Mouse (Mus musculus): ENCODE results near the gene Arrb1. TPM values are rescaled to one million over a fixed set of nuclear protein-coding genes. Genes with fewer than 3 reads are reported as not detected.

The Arrb1 gene
- polyA plus RNA-seq, 1 experiment from 2014 or later, result 3.8 TPM

- H3K36me3 ChIP-seq (ENCODE audit: control insufficient read depth, insufficient read depth, low read length), result no peaks in the 10 kb centered on the region
- H3K4me1 ChIP-seq (ENCODE audit: control insufficient read depth, insufficient read depth, low read length), result peaks cover 23% of the 10 kb centered on the region
- H3K27ac ChIP-seq (replicated peaks; ENCODE audit: low read depth, low read length), result no peak overlapping the region
- no peak overlapping the region for H3K9ac ChIP-seq (ENCODE audit: low read depth, low read length)
- no peak overlapping the region for H3K4me2 ChIP-seq (ENCODE audit: low read depth, low read length)
- H3K27me3 ChIP-seq (replicated peaks; ENCODE audit: control insufficient read depth, insufficient read depth, low read length), result no peaks in the 10 kb centered on the region
- WGBS, result 29% methylated on average over 5 of the region's 5 CpGs
- no peaks in the 10 kb centered on the region for H3K9me3 ChIP-seq (ENCODE audit: control insufficient read depth, low read length)
- no peak overlapping the region for H3K4me3 ChIP-seq (ENCODE audit: low read depth, low read length)
- no peak for DNase-seq (ENCODE audit: low spot score)
- no peak for ATAC-seq (ENCODE audit: low read depth)
Observed at GRCm38 (mm10) chr7:99541204-99541603, 5.9 kb downstream of the Arrb1 start.

- DNase-seq (ENCODE audit: low spot score), result peak; percentile 54
- no peak overlapping the region for H3K9ac ChIP-seq (ENCODE audit: low read depth, low read length)
- H3K27ac ChIP-seq (replicated peaks; ENCODE audit: low read depth, low read length), result peak overlapping the region; percentile 21; the same call in 1 of the 2 replicates
- H3K9me3 ChIP-seq (ENCODE audit: control insufficient read depth, low read length), result no peaks in the 10 kb centered on the region
- ATAC-seq (ENCODE audit: low read depth), result no peak; the same call in 1 of the 2 replicates
- H3K36me3 ChIP-seq (ENCODE audit: control insufficient read depth, insufficient read depth, low read length), result no peaks in the 10 kb centered on the region
- H3K4me2 ChIP-seq (ENCODE audit: low read depth, low read length), result no peak overlapping the region
- H3K4me1 ChIP-seq (ENCODE audit: control insufficient read depth, insufficient read depth, low read length), result peaks cover 31% of the 10 kb centered on the region
- no peaks in the 10 kb centered on the region for H3K27me3 ChIP-seq (replicated peaks; ENCODE audit: control insufficient read depth, insufficient read depth, low read length)
- H3K4me3 ChIP-seq (ENCODE audit: low read depth, low read length), result no peak overlapping the region
- WGBS, result 51% methylated on average over 6 of the region's 6 CpGs
Observed at GRCm38 (mm10) chr7:99544272-99544671, 9.0 kb downstream of the Arrb1 start.

GRCm38 (mm10) chr7:99545885-99546745 is 10.8 kb downstream of the Arrb1 start:
- H3K27me3 ChIP-seq (replicated peaks; ENCODE audit: control insufficient read depth, insufficient read depth, low read length), result no peaks in the 10 kb centered on the region
- no peak overlapping the region for H3K4me2 ChIP-seq (ENCODE audit: low read depth, low read length)
- H3K36me3 ChIP-seq (ENCODE audit: control insufficient read depth, insufficient read depth, low read length), result no peaks in the 10 kb centered on the region
- 30% methylated on average over 9 of the region's 10 CpGs for WGBS
- no peaks in the 10 kb centered on the region for H3K9me3 ChIP-seq (ENCODE audit: control insufficient read depth, low read length)
- no peak overlapping the region for H3K4me3 ChIP-seq (ENCODE audit: low read depth, low read length)
- H3K27ac ChIP-seq (replicated peaks; ENCODE audit: low read depth, low read length), result peak overlapping the region; percentile 75
- DNase-seq (ENCODE audit: low spot score) (peak; percentile 86), ATAC-seq (ENCODE audit: low read depth) (peak; percentile 59)
- peak overlapping the region; percentile 23; the same call in 1 of the 2 replicates for H3K9ac ChIP-seq (ENCODE audit: low read depth, low read length)
- peaks cover 30% of the 10 kb centered on the region for H3K4me1 ChIP-seq (ENCODE audit: control insufficient read depth, insufficient read depth, low read length)

- H3K9me3 ChIP-seq (ENCODE audit: control insufficient read depth, low read length), result no peaks in the 10 kb centered on the region
- H3K36me3 ChIP-seq (ENCODE audit: control insufficient read depth, insufficient read depth, low read length), result no peaks in the 10 kb centered on the region
- ATAC-seq (ENCODE audit: low read depth) (peak; percentile 65), DNase-seq (ENCODE audit: low spot score) (peak; percentile 73)
- WGBS, result 34% methylated on average over 10 of the region's 11 CpGs
- H3K9ac ChIP-seq (ENCODE audit: low read depth, low read length), result no peak overlapping the region
- no peak overlapping the region for H3K4me2 ChIP-seq (ENCODE audit: low read depth, low read length)
- H3K4me3 ChIP-seq (ENCODE audit: low read depth, low read length), result no peak overlapping the region
- H3K27ac ChIP-seq (replicated peaks; ENCODE audit: low read depth, low read length), result peak overlapping the region; percentile 40; the same call in 1 of the 2 replicates
- H3K4me1 ChIP-seq (ENCODE audit: control insufficient read depth, insufficient read depth, low read length), result peaks cover 33% of the 10 kb centered on the region
- H3K27me3 ChIP-seq (replicated peaks; ENCODE audit: control insufficient read depth, insufficient read depth, low read length), result no peaks in the 10 kb centered on the region
Observed at GRCm38 (mm10) chr7:99547584-99548487, 12.6 kb downstream of the Arrb1 start.

- Histone ChIP-seq H3K9ac (ENCODE audit: low read depth, low read length) (no peak overlapping the region), H3K27me3 (replicated peaks; ENCODE audit: control insufficient read depth, insufficient read depth, low read length) (no peaks in the 10 kb centered on the region), H3K4me3 (ENCODE audit: low read depth, low read length) (no peak overlapping the region), H3K4me1 (ENCODE audit: control insufficient read depth, insufficient read depth, low read length) (peaks cover 29% of the 10 kb centered on the region), H3K36me3 (ENCODE audit: control insufficient read depth, insufficient read depth, low read length) (no peaks in the 10 kb centered on the region), H3K27ac (replicated peaks; ENCODE audit: low read depth, low read length) (no peak overlapping the region), H3K9me3 (ENCODE audit: control insufficient read depth, low read length) (no peaks in the 10 kb centered on the region), H3K4me2 (ENCODE audit: low read depth, low read length) (no peak overlapping the region)
- no peak for DNase-seq (ENCODE audit: low spot score)
- ATAC-seq (ENCODE audit: low read depth), result no peak
- WGBS, result 88% methylated on average over 5 of the region's 5 CpGs
Observed at GRCm38 (mm10) chr7:99549668-99550067, 14.4 kb downstream of the Arrb1 start.

GRCm38 (mm10) chr7:99551623-99552022 is 16.4 kb downstream of the Arrb1 start:
- no peak overlapping the region for H3K27ac ChIP-seq (replicated peaks; ENCODE audit: low read depth, low read length)
- WGBS, result 93% methylated on average over 3 of the region's 3 CpGs

GRCm38 (mm10) chr7:99553222-99553884 is 18.1 kb downstream of the Arrb1 start:
- Histone ChIP-seq H3K4me1 (ENCODE audit: control insufficient read depth, insufficient read depth, low read length) (peaks cover 6% of the 10 kb centered on the region; the same call in 1 of the 2 replicates), H3K9ac (ENCODE audit: low read depth, low read length) (no peak overlapping the region), H3K36me3 (ENCODE audit: control insufficient read depth, insufficient read depth, low read length) (no peaks in the 10 kb centered on the region), H3K9me3 (ENCODE audit: control insufficient read depth, low read length) (no peaks in the 10 kb centered on the region), H3K27ac (replicated peaks; ENCODE audit: low read depth, low read length) (peak overlapping the region; percentile 48), H3K4me3 (ENCODE audit: low read depth, low read length) (no peak overlapping the region), H3K4me2 (ENCODE audit: low read depth, low read length) (no peak overlapping the region), H3K27me3 (replicated peaks; ENCODE audit: control insufficient read depth, insufficient read depth, low read length) (no peaks in the 10 kb centered on the region)
- ATAC-seq (ENCODE audit: low read depth) (peak; percentile 42; the same call in 1 of the 2 replicates), DNase-seq (ENCODE audit: low spot score) (peak; percentile 60)
- 32% methylated on average over 9 of the region's 9 CpGs for WGBS

More at GRCm38 (mm10) chr7:99551623-99552022, 16.4 kb downstream of the Arrb1 start:
- no peak for DNase-seq (ENCODE audit: low spot score)
- Histone ChIP-seq H3K27me3 (replicated peaks; ENCODE audit: control insufficient read depth, insufficient read depth, low read length) (no peaks in the 10 kb centered on the region), H3K4me1 (ENCODE audit: control insufficient read depth, insufficient read depth, low read length) (peaks cover 12% of the 10 kb centered on the region; the same call in 1 of the 2 replicates), H3K4me3 (ENCODE audit: low read depth, low read length) (no peak overlapping the region), H3K36me3 (ENCODE audit: control insufficient read depth, insufficient read depth, low read length) (no peaks in the 10 kb centered on the region), H3K4me2 (ENCODE audit: low read depth, low read length) (no peak overlapping the region), H3K9me3 (ENCODE audit: control insufficient read depth, low read length) (no peaks in the 10 kb centered on the region), H3K9ac (ENCODE audit: low read depth, low read length) (no peak overlapping the region)
- no peak for ATAC-seq (ENCODE audit: low read depth)

GRCm38 (mm10) chr7:99553885-99554269 is 18.6 kb downstream of the Arrb1 start:
- no peaks in the 10 kb centered on the region for H3K27me3 ChIP-seq (replicated peaks; ENCODE audit: control insufficient read depth, insufficient read depth, low read length)
- peak overlapping the region; percentile 19 for H3K27ac ChIP-seq (replicated peaks; ENCODE audit: low read depth, low read length)
- no peaks in the 10 kb centered on the region for H3K9me3 ChIP-seq (ENCODE audit: control insufficient read depth, low read length)
- peaks cover 6% of the 10 kb centered on the region; the same call in 1 of the 2 replicates for H3K4me1 ChIP-seq (ENCODE audit: control insufficient read depth, insufficient read depth, low read length)
- ATAC-seq (ENCODE audit: low read depth) (no peak), DNase-seq (ENCODE audit: low spot score) (no peak)
- H3K4me3 ChIP-seq (ENCODE audit: low read depth, low read length), result no peak overlapping the region
- no peak overlapping the region for H3K4me2 ChIP-seq (ENCODE audit: low read depth, low read length)
- H3K9ac ChIP-seq (ENCODE audit: low read depth, low read length), result no peak overlapping the region
- H3K36me3 ChIP-seq (ENCODE audit: control insufficient read depth, insufficient read depth, low read length), result no peaks in the 10 kb centered on the region
- 24% methylated on average over 4 of the region's 4 CpGs for WGBS
